Mouse (Mus musculus) thymus, adult 2 months (tissue): Measurements from ENCODE around the gene Prss48.

Experiments
- CTCF ChIP-seq: fragments of 200-500 bp; IDR thresholded peaks from 2 replicates; pipeline ENCODE4 v1.5.1; 2012; ENCODE audit warnings: mild to moderate bottlenecking, control low read depth, low read length, moderate library complexity, borderline replicate concordance; ENCODE audit not compliant: control insufficient read depth, poor library complexity, insufficient read depth; ENCODE audit errors: extremely low read depth
- POLR2A ChIP-seq: fragments of 200-500 bp; IDR thresholded peaks from 2 replicates; pipeline ENCODE4 v1.6.1; 2012; ENCODE audit warnings: mild to moderate bottlenecking, low read length, control low read depth, moderate library complexity; ENCODE audit not compliant: control insufficient read depth, poor library complexity, insufficient read depth; ENCODE audit errors: extremely low read depth

DNA sequence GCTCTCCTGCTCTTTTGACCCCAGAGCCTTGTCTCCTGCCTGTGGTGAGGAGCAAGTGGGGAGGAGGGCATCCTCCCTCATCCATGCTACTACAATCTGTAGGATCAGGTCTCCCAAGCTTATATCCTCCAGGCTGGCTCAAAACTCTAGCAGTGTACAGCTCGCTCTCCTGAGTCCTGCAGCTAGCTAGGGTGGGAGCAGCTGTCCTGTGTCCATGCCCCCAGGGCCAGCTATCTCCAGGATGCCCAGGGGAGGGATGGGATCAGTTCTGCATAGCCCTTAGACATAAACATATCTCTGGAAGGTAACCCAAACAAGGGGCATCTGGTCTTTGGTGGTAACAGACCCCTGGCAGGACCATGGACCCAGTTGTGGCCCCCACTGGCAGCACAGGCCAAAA is 42.6 kb downstream of the Prss48 start:
- TF ChIP-seq CTCF: no peak
- no peak for TF ChIP-seq POLR2A
